8 mouse cellular contexts compared by ENCODE assay signal in the genomic region with DNA sequence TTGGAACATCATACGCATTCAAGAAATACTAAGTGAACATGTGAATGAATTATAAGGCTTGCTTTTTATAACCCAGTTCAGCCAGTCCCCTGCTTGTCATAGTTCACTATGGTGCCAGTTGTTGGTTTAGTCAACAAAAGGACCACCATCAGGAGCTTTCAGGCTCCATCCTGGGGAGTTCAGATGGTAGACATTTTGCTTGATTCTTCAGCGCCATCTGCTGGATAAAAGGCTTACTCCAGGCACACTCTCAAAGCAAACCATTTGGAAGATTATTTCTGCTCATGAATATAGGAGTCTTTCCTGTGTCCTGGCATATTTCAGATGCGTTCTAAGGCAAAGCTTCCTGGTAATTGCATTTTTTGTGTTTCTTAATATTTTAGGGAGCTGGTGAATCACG.
DNase-seq lines count a peak whose midpoint lies in the region; ATAC-seq lines count a peak whose summit lies in the region.

No protein-coding gene starts in this region.

- ATAC-seq in hindbrain, embryonic 14.5 days (ENCODE audit: low FRiP score), result 0 out of 2 replicates have a peak, but pooled peaks have one; percentile 72
- ATAC-seq in megakaryocyte progenitor cell, adult 5-6 weeks (replicated peaks; ENCODE audit: poor library complexity), result peak; percentile 79

- H3K9me3 ChIP-seq in forebrain, embryonic 10.5 days, result no peaks in the 10 kb centered on the region
- no peaks in the 10 kb centered on the region for H3K9me3 ChIP-seq in hindbrain, embryonic 14.5 days (ENCODE audit: control insufficient read depth, low read length)

- no peaks in the 10 kb centered on the region for H3K36me3 ChIP-seq in forebrain, embryonic 10.5 days (replicated peaks)
- H3K36me3 ChIP-seq in hindbrain, embryonic 14.5 days (replicated peaks; ENCODE audit: control insufficient read depth, insufficient read depth), result no peaks in the 10 kb centered on the region

- H3K27me3 ChIP-seq in forebrain, embryonic 10.5 days (ENCODE audit: poor library complexity, severe bottlenecking), result no peaks in the 10 kb centered on the region
- H3K27me3 ChIP-seq in hindbrain, embryonic 14.5 days (ENCODE audit: control insufficient read depth, insufficient read depth, low read length), result no peaks in the 10 kb centered on the region

- H3K9ac ChIP-seq in hindbrain, embryonic 14.5 days, result no peak overlapping the region

- 39% methylated on average over 4 of the region's 4 CpGs for WGBS in forebrain, embryonic 10.5 days
- 34% methylated on average over 4 of the region's 4 CpGs for WGBS in hindbrain, embryonic 14.5 days

- no peak overlapping the region for H3K27ac ChIP-seq in forebrain, embryonic 10.5 days
- no peak overlapping the region for H3K27ac ChIP-seq in hindbrain, embryonic 14.5 days

- peaks cover 11% of the 10 kb centered on the region; the same call in 1 of the 2 replicates for H3K4me1 ChIP-seq in forebrain, embryonic 10.5 days
- peaks cover 7% of the 10 kb centered on the region for H3K4me1 ChIP-seq in hindbrain, embryonic 14.5 days (replicated peaks; ENCODE audit: control insufficient read depth, insufficient read depth, low read length)

- peak; percentile 55 to 91 for DNase-seq in adrenal gland, adult (ENCODE audit: inconsistent age in 2 of 2, low spot score in 1 of 2)
- DNase-seq in adrenal gland, adult 8-10 months, result no peak
- peak; percentile 42 for DNase-seq in c-Kit-negative CD71-positive TER-119-positive erythroid progenitor cells, embryonic 14.5 days (ENCODE audit: low read depth, low spot score)
- DNase-seq in forebrain, embryonic 10.5 days (ENCODE audit: extremely low spot score, low spot score), result peak; percentile 42
- DNase-seq in hindbrain, embryonic 14.5 days (ENCODE audit: low spot score), result peak; percentile 89
- DNase-seq in layer of hippocampus, postnatal 10 days (ENCODE audit: low spot score in 2 of 2), result peak; percentile 82 to 86
- DNase-seq in right cerebral cortex, postnatal 36 days (ENCODE audit: low spot score in 2 of 2), result peak; percentile 59 to 69

- H3K4me3 ChIP-seq in forebrain, embryonic 10.5 days, result no peak overlapping the region
- no peak overlapping the region for H3K4me3 ChIP-seq in hindbrain, embryonic 14.5 days (replicated peaks; ENCODE audit: low read length)

- H3K4me2 ChIP-seq in hindbrain, embryonic 14.5 days (replicated peaks), result no peak overlapping the region
